Mouse (Mus musculus) heart, postnatal 0 days (tissue): Measurements from ENCODE around the gene Apba3. TPM values are rescaled to one million over a fixed set of nuclear protein-coding genes. Genes with fewer than 3 reads are reported as not detected.

Experiments
- ATAC-seq: fragments of 200-750 bp; cut with Nextera tagmentation; 2 replicates; pipeline ENCODE4 v1.8.0; 2017; ENCODE audit warnings: low read depth, moderate number of reproducible peaks, moderate library complexity; ENCODE audit not compliant: insufficient read depth
- DNase-seq: peaks from one replicate; pipeline ENCODE4 v3.0.0-alpha.2; 2016; ENCODE audit warnings: low spot score
- H3K27ac ChIP-seq: fragments of 300-500 bp; sonication (generic); 2 replicates; pipeline ENCODE4 v1.5.1; 2014; ENCODE audit warnings: low read depth, mild to moderate bottlenecking
- H3K27me3 ChIP-seq: fragments of 300-500 bp; sonication (generic); 2 replicates; pipeline ENCODE4 v1.6.1; 2014; ENCODE audit warnings: low read length, mixed read lengths; ENCODE audit not compliant: control insufficient read depth, insufficient read depth
- H3K36me3 ChIP-seq: fragments of 300-500 bp; sonication (generic); replicated peaks from 2 replicates; pipeline ENCODE4 v1.6.1; 2014; ENCODE audit warnings: low read length, mixed read lengths; ENCODE audit not compliant: control insufficient read depth, insufficient read depth
- H3K4me1 ChIP-seq: fragments of 300-500 bp; sonication (generic); 2 replicates; pipeline ENCODE4 v1.6.1; 2014; ENCODE audit warnings: antibody characterized with exemption; ENCODE audit not compliant: control insufficient read depth, insufficient read depth
- H3K4me2 ChIP-seq: fragments of 300-500 bp; sonication (generic); 2 replicates; pipeline ENCODE4 v1.6.1; 2014; ENCODE audit warnings: low read depth, mild to moderate bottlenecking, low read length, moderate library complexity
- H3K4me3 ChIP-seq: fragments of 300-500 bp; sonication (generic); 2 replicates; pipeline ENCODE4 v1.5.1; 2014; ENCODE audit warnings: low read depth, low read length
- H3K9ac ChIP-seq: fragments of 300-500 bp; sonication (generic); replicated peaks from 2 replicates; pipeline ENCODE4 v1.6.1; 2014; ENCODE audit warnings: low read depth, low read length, mixed read lengths
- H3K9me3 ChIP-seq: fragments of 300-500 bp; sonication (generic); replicated peaks from 2 replicates; pipeline ENCODE4 v1.6.1; 2016; ENCODE audit warnings: low read length; ENCODE audit not compliant: control insufficient read depth
- CTCF ChIP-seq: IDR thresholded peaks from 2 replicates; pipeline ENCODE4 v1.5.1; 2016; ENCODE audit warnings: antibody characterized with exemption, control low read depth, low read depth
- EP300 ChIP-seq: IDR thresholded peaks from 2 replicates; pipeline ENCODE4 v1.6.1; 2016; ENCODE audit warnings: antibody characterized with exemption, low read depth
- WGBS: fragments of 180-500 bp; shearing (Covaris S2); extraction: QIAGEN DNeasy Blood & Tissue Kit; methylation state at CpG from one replicate; pipeline ENCODE4 v1.1.7; 2014; 5-methylcytosine and 5-hydroxymethylcytosine counted together
- polyA plus RNA-seq: library from polyadenylated mRNA; unstranded; fragments of >200 nt; fragmentation: Nextera tagmentation; extraction: Ambion mirVana; gene quantifications from 2 replicates; pipeline ENCODE4 v1.2.1, GENCODE M21; 2015
- total RNA-seq: library from RNA; depleted of rRNA; stranded (reverse); fragments of >200 nt; gene quantifications from 2 replicates; pipeline ENCODE4 v1.2.3, GENCODE M21; 2014; ENCODE audit warnings: low replicate concordance

Apba3 gene
- total and polyA plus RNA-seq, 2 experiments from 2014 or later, result 45.2 to 114 TPM

- DNase-seq (no peak), ATAC-seq (no peak)
- no peaks in the 10 kb centered on the region for H3K36me3 ChIP-seq
- H3K4me2 ChIP-seq, result no peak overlapping the region
- H3K9ac ChIP-seq, result no peak overlapping the region
- peaks cover 20% of the 10 kb centered on the region for H3K27me3 ChIP-seq
- TF ChIP-seq EP300 (no peak), CTCF (no peak)
- no peaks in the 10 kb centered on the region for H3K9me3 ChIP-seq
- no peak overlapping the region for H3K27ac ChIP-seq
- H3K4me1 ChIP-seq, result 0 out of 2 replicates have a peak, but pooled peaks cover 2% of the 10 kb centered on the region
- 69% methylated on average over 4 of the region's 4 CpGs for WGBS
- no peak overlapping the region for H3K4me3 ChIP-seq
Observed at GRCm38 (mm10) chr10:81244146-81244545, 22.6 kb upstream of the Apba3 start.

- Histone ChIP-seq H3K4me3 (no peak overlapping the region), H3K9ac (no peak overlapping the region), H3K27ac (no peak overlapping the region), H3K27me3 (peaks cover 15% of the 10 kb centered on the region), H3K4me1 (0 out of 2 replicates have a peak, but pooled peaks cover 2% of the 10 kb centered on the region), H3K36me3 (no peaks in the 10 kb centered on the region), H3K4me2 (no peak overlapping the region), H3K9me3 (no peaks in the 10 kb centered on the region)
- TF ChIP-seq CTCF (peak; percentile 93), EP300 (no peak)
- 9% methylated on average over 17 of the region's 17 CpGs for WGBS
- DNase-seq (peak; percentile 70), ATAC-seq (peak; percentile 62)
Observed at GRCm38 (mm10) chr10:81244595-81244994, 22.2 kb upstream of the Apba3 start.

- Histone ChIP-seq H3K4me2 (no peak overlapping the region), H3K9me3 (no peaks in the 10 kb centered on the region), H3K27me3 (peaks cover 9% of the 10 kb centered on the region), H3K27ac (no peak overlapping the region), H3K36me3 (no peaks in the 10 kb centered on the region), H3K4me3 (no peak overlapping the region), H3K9ac (no peak overlapping the region), H3K4me1 (0 out of 2 replicates have a peak, but pooled peaks cover 2% of the 10 kb centered on the region)
- DNase-seq, result no peak
- TF ChIP-seq EP300 (no peak), CTCF (no peak)
- ATAC-seq, result no peak
- 90% methylated on average over 6 of the region's 6 CpGs for WGBS
Observed at GRCm38 (mm10) chr10:81245166-81245565, 21.6 kb upstream of the Apba3 start.

GRCm38 (mm10) chr10:81247804-81248203 is 19.0 kb upstream of the Apba3 start:
- Histone ChIP-seq H3K27me3 (peaks cover 13% of the 10 kb centered on the region), H3K9ac (no peak overlapping the region), H3K27ac (no peak overlapping the region), H3K9me3 (no peaks in the 10 kb centered on the region), H3K36me3 (no peaks in the 10 kb centered on the region), H3K4me2 (no peak overlapping the region), H3K4me1 (0 out of 2 replicates have a peak, but pooled peaks cover 2% of the 10 kb centered on the region), H3K4me3 (no peak overlapping the region)
- ATAC-seq (no peak), DNase-seq (no peak)
- TF ChIP-seq CTCF, result no peak
- no peak for TF ChIP-seq EP300
- WGBS, result 94% methylated on average over 2 of the region's 2 CpGs

GRCm38 (mm10) chr10:81249442-81249841 is 17.3 kb upstream of the Apba3 start:
- 0 out of 2 replicates have a peak, but pooled peaks cover 2% of the 10 kb centered on the region for H3K4me1 ChIP-seq
- DNase-seq (no peak), ATAC-seq (no peak)
- WGBS, result 77% methylated on average over 8 of the region's 8 CpGs
- peaks cover 29% of the 10 kb centered on the region for H3K27me3 ChIP-seq
- H3K9ac ChIP-seq, result no peak overlapping the region
- H3K27ac ChIP-seq, result no peak overlapping the region
- no peaks in the 10 kb centered on the region for H3K36me3 ChIP-seq
- no peak for TF ChIP-seq EP300
- TF ChIP-seq CTCF, result no peak
- H3K9me3 ChIP-seq, result no peaks in the 10 kb centered on the region
- H3K4me2 ChIP-seq, result no peak overlapping the region
- no peak overlapping the region for H3K4me3 ChIP-seq
